Mouse (Mus musculus) embryo, embryonic 10 days (tissue): ENCODE results near the gene Kdm7a.
A peak's percentile ranks its signal among the peaks of the same experiment; 100 is the strongest.

Source experiments
- DNase-seq: peaks from one replicate; pipeline ENCODE4 v3.0.0-alpha.2; 2015; ENCODE audit warnings: low spot score

Kdm7a gene

DNA sequence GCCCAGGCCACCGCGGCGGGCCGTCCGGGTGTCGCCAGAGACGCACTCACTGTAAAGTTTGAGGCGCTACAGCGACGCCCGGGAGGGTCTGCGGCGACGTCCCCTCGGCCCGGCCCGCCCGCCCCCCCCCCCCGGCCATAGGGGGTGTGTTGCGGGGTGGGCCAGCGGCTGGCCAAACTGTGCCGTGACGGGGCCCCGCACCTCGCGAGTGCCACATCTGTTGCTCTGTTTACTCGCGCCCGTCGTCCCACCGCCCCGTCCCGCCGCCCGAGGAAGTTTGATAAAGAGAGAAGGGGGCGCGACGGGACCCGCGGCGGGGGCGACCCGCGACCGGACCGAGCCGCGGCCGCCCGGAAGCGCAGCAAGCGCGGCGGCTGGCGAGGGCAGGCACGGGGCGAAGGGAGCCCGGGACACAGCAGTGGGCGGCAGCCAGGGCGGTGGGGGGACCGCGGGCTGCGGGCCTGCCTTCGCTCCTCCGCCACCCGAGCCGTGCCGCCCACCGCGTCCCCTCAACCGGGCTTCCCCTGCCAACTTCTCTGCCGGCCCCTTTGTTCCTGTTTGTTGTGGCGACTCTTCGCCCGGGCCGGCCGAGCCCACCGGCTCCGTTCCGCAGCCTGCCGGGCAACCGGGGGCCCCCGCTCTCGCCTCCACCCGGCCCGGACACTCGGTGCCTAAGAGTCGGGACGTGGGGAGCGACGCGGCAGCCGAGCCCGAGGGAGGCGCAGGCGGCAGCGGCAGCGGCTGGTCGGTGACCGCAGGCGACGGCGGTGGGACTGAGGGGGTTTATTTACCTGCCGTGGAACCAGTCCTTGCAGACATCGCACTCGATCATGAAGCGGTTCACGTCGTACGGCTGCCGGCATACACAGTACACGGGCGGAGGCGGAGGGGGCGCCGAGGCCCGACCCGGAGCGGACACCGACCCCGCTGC lies 674 bp downstream of the Kdm7a start:
- peak; percentile 35 for DNase-seq

DNA sequence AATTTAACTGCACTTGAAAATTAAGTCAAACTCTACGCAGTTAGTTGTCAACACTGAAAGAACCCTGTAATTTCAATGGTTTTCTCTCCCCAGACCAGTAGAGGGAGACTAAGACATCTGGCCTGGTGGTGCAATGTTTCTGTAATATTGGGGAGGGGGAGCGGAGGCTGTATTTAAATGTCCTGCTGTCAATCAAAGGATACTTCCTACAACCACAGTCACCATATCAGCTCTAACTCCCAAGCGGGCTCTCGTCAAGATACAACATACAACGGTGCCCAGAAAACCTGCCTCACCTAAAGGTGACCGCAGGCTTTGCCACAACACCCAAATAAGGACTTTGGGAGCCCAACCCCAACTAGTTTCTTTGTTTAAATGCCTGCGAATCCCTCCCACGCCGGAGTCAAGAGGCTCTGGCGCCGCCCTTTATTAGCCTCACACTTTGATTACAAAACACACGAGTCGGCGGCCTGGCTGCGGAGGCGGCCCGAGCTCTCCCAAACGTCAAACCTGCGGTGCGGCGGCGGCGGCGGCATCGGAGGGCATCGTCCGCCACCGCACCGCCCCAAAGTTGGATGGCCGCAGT lies 1.4 kb downstream of the Kdm7a start:
- DNase-seq = peak; percentile 86

DNA sequence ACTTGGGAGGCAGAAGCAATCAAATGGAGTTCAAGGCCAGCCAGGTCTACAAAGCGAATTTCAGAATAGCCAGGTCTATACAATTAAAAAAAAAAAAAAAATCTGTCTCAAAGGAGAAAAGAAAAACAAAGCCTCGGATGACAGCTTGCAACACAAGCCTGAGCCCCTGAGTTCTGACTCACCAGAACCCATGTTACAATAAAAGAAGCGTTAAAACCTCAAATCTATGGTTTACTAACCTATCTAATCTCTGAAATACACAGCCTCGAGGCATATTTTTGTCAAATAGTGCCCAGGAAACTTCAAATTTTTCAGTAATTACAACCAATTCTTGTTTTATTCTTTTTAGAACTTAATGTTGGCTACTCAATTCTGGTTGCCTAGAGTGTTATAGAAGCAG lies 2.1 kb downstream of the Kdm7a start:
- DNase-seq = no peak

DNA sequence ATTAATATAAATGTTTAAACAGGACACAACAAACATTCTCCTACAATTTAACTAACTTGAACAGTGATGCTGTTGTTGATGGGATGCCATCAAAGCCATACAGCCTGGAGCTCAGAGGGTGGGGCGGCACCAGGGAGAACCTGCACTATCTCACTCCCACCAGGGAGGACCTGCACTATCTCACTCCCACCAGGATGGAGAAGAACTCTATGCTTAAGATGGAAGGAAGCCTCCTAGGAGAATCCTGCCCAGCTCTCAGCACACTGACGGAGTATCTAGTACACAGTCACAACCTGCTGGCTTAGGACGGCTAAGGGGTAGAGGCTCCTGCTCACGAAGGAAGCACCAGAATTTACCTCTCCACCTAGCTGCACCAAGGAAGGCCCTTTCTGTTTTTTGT lies 3.4 kb downstream of the Kdm7a start:
- peak; percentile 8 for DNase-seq

DNA sequence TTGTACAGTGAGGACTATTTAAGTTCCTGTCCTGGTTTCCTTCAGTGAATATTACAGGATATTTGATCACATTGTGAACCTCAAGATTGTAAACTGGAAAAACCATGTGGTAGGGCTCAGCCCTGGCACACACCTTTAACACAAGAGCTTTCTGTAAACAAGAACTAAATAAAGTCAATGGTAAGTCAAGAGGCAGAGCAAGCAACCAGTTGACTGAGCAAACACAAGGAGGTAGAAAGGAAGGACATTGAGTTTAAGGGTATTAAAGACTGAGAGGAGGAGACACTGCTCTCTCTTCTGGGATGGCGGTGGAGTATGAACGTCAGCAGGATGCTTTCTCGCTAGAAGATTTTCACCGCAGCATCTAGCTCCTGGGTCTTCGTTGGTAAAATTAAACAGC lies 13.6 kb downstream of the Kdm7a start:
- no peak for DNase-seq

DNA sequence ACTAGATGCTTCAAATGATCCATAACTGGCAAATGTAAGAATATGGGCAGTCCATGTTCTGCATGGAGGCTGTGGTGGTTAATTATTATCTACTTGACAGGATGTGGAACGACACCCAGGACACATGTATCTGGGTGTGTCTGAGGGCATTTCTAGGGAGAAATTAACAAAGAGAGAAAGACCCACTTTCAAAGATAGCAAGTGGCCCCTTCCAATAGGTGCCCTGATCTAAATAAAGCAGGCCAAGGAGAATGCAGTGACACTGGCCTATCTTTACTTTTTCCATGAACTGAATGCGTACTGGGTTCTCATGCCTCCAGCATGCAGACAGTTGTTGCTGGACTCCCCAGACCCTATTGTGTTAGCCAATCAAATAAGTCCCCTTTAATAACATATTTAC lies 15.1 kb downstream of the Kdm7a start:
- DNase-seq = no peak

GRCm38 (mm10) chr6:39187227-39187626 lies 19.4 kb downstream of the Kdm7a start:
- peak; percentile 51 for DNase-seq

GRCm38 (mm10) chr6:39169089-39169488 lies 37.5 kb downstream of the Kdm7a start:
- DNase-seq = no peak

DNA sequence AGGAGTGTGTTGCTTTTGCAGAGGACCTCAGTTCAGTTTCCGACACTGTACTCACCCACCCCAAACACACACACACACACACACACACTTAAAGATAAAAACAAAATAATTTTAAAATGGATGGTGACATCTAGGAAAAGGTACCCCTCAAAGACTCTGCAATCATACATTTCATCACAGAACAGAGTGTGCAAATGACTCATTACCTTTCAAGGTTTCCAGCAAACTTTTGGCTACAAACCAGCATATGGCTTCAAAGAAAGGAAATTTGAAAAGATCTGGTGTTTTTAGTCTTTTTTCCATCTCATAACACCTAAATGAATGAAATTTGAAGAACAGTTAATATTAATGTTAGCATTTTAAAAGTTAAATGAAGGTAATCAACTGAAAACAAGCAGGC lies 41.7 kb downstream of the Kdm7a start:
- no peak for DNase-seq

GRCm38 (mm10) chr6:39161975-39162374 lies 44.6 kb downstream of the Kdm7a start:
- DNase-seq = no peak

DNA sequence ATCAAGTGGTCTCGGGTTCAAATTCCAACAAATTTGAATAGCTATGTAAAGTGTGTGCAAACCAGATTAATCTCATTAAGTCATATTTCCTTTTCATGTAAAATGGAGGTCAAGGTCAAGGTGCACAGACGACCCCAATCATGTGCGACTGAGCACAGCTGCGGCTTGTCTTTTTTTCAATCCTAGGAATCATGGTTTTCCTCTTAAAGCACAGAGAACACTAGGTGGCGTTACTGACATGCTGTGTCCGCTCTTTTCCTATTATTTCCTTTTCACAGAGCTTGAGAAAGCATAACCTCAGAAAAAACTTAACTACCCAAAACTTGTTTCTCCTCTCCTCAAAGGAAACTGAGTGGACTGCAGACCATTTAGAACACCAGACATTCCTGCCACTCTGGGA lies 60.5 kb downstream of the Kdm7a start:
- DNase-seq = peak; percentile 56

DNA sequence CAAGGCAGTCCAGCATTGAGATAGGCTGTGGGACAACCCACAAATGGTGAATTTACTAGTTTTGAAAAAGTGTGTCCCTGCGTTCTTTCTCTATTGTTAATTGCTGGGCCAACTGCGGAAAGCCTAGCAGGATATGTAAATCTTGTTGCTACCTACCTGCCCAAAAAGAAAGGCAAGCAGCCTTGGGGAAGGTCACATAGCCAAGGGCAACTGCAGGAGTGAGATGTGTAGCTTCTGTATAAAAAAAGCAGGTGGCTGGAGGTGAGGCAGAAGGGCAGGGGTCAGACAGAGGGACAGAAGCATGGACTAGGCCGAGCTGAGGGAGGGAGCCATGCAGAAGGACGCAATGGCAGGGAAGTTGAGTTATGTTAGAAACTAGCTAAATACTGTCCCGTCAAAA lies 74.0 kb downstream of the Kdm7a start:
- DNase-seq = no peak

- no peak for DNase-seq
Observed at GRCm38 (mm10) chr6:39131480-39131879, 75.1 kb downstream of the Kdm7a start.

GRCm38 (mm10) chr6:39124719-39125118 lies 81.9 kb downstream of the Kdm7a start:
- DNase-seq = no peak

DNA sequence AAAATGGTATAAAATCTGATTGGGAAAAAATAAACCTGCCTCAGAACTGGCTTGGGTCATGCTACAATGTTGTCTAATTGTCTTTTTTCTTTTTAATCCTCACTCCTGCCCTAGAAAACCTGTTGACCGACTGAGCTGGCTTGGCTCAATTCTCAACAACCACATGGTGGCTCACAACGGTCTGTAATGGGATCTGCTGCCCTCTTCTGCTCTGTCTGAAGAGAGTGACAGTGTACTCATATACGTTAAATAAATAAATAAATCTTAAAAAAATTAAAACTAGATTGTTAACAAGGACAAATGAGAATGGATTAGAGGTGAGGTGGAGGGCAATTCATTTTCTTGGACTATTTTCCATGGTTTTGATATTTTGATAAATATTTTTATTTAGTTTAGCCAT lies 85.9 kb downstream of the Kdm7a start:
- DNase-seq = no peak

DNA sequence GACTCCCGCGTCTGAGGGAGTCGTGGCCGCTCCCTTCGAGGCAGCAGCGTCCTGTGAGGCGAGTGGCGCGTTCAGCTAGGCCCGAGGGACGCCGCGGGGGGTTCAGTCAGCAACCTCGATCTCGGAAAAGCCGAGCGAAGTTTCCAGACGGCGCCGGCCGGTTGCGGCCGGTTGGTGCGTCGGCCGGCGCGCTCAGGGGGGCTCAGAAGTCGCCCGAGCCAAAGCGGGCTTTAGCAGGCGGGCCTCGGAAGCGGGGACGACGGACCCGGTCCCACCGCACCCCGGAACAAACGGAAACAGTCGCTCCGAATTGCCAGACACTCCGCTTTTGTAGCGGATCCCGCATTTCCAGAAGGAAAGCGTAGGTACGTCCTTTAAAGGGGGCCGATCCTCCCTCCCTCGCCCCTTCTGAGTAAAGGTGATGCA lies 88.1 kb downstream of the Kdm7a start:
- peak; percentile 11 for DNase-seq

- DNase-seq = peak; percentile 50
Observed at GRCm38 (mm10) chr6:39117584-39118455, 88.8 kb downstream of the Kdm7a start, which contains the start of gene Parp12. TSS of gene Parp12 (minus strand) at chr6:39118349.

DNA sequence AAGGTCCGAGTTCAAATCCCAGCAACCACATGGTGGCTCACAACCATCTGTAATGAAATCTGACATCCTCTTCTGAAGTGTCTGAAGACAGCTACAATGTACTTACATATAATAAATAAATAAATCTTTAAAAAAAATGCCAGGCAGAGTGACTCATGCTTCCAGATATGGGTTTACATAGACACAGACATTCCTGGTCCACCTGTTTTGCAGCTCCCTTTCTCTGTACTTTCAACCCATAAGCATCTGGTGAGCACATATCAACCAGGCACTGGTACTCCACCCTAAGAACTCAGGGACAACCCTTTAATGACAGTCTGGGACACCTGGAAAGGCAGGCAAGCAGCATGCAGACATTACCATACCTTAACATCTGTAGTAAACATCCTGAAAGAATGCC lies 91.2 kb downstream of the Kdm7a start:
- DNase-seq = no peak

DNA sequence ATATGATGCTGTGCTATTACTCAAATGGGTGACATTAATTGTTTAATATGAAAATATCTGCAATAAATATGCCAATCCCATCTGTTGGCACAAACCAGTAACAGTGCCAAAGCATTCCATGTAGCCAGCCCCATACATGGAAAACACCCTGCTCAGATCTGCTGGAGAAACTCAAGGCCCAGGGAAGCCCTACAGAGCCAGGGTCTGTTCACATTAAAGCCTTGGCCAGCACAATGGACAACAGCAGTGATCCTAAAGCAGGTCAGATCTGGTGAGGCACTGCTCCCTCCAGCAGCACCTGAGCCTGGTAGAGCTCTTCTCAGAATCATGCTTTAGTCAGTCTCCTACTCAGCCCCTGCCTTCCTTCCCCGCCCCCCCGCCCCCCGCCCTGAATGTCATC lies 93.4 kb downstream of the Kdm7a start:
- DNase-seq = no peak

DNA sequence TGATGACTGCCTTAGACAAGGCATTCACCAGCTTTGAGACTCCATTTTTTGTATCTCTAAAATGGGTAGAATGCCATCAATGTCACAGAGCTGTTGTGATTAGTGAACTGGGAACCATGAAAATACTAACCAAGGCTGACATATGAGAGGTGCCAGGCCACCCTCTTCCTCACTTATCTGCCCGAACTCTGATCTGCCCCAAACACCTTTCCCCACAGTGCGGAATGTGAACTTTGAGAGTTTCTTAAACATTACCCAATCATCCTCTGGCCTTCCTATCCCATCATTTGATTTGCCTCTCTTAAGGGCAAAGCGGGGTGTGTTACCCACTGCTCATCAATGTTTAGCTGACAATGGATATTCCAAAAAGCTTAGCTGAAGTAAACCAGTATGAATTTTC lies 93.9 kb downstream of the Kdm7a start:
- DNase-seq = no peak

DNA sequence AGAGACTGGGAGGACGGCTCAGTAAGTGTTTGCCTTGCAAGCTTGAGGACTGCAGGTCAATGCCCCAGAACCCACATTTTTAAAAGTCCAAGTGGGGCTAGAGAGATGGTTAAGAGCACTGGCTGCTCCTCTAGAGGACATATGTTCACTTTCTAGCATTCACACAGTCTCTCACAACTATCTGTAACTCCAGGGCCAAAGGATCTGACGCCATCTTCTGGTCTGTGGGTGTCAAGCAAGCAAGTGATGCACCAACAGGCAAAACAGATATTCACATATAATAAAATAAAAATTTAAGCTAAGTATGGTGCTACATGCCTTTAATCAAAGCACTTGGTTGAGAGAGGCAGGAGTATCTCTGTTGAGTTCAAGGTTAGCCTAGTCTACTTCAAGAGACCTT lies 99.8 kb downstream of the Kdm7a start:
- peak; percentile 44 for DNase-seq

DNA sequence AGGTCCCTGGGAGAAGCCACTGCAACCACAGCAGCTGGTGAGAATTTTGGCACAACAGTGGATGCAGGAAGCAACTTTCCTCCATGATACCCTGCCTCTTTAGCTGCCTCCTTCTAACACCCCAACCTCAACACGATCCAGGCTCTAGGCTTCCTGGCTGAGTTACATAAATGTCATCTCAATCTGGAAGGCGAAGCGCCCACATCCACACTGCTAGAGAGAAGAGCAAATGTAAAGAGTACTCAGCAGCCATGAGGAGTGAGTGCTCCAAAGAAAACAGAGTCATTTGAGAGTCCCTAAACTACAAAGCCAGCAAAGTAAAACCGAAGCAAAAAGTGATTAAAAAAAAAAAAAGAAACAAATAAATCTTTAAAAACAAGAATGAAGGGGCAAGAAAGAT lies 102.0 kb downstream of the Kdm7a start:
- DNase-seq = no peak
